Mouse (Mus musculus) activated CD4-positive, CD25-positive, alpha-beta regulatory T cell, adult 4 months (primary cell): Measurements from ENCODE around the gene Ppa1. TPM values are rescaled to one million over a fixed set of nuclear protein-coding genes. Genes with fewer than 3 reads are reported as not detected.
A peak's percentile ranks its signal among the peaks of the same experiment; 100 is the strongest.

Experiments used
- ATAC-seq: one replicate; pipeline ENCODE4 v1.8.0; 2017
- polyA plus RNA-seq, 2 experiments: library from polyadenylated mRNA; unstranded; fragments of 100-300 nt; shearing (Covaris generic); gene quantifications; one replicate each; pipeline ENCODE4 v1.2.1; 2017

Gene Ppa1
- polyA plus RNA-seq, 2 experiments from 2014 or later, result 69.2 to 88.9 TPM

- ATAC-seq, result no peak
Observed at GRCm38 (mm10) chr10:61696560-61696823, 48.1 kb downstream of the Ppa1 start.

DNA sequence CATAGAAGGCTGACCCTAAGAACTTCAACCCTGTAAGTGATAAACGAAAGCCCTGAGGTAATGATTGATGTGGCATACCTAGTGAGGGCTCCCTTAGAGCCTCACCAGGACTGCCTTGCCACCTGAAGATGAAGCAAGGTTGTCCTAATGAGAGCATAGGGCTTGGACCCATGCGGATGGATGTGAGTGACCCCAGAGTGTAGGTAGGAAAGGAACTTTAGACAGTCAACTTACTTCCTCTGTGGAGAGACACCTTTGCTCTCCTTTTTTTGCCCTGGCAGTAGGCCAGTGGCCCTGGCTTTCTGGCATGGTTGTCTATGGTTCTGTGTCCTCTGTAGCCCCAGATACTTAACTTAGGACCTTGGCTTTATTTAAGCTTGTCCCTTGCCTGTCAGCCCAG, 48.7 kb downstream of the Ppa1 start:
- no peak for ATAC-seq

GRCm38 (mm10) chr10:61704663-61705062, 56.3 kb downstream of the Ppa1 start:
- ATAC-seq, result no peak

GRCm38 (mm10) chr10:61706412-61707375, 58.3 kb downstream of the Ppa1 start:
- no peak for ATAC-seq

- ATAC-seq, result no peak
Observed at GRCm38 (mm10) chr10:61713601-61714000, 65.2 kb downstream of the Ppa1 start.

GRCm38 (mm10) chr10:61714146-61714545, 65.8 kb downstream of the Ppa1 start:
- ATAC-seq, result no peak

- ATAC-seq, result peak; percentile 63
Observed at GRCm38 (mm10) chr10:61714771-61715461, 66.6 kb downstream of the Ppa1 start, which contains the start of gene Aifm2. Gene Aifm2 (plus strand): TSS chr10:61715263.

DNA sequence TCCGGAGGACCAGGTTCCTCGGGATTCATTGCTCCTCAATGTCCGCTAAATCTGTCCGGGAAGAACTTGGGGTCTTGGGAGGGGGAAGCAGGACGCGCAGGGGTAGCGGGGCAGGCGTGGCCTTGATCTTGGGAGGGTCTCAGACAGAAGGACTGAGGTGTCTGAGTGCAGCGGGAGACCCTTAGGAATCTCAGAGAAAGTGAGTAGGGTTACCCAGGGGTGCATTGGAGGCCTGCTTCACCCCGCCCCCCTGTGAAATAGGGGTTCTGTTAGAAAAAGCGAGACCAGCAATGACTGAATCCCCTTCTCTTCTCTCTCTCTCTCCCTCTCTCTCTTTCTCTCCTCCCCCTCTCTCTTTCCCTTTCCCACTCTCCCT, 67.1 kb downstream of the Ppa1 start:
- ATAC-seq, result no peak

- ATAC-seq, result no peak
Observed at GRCm38 (mm10) chr10:61715996-61716864, 67.9 kb downstream of the Ppa1 start.

GRCm38 (mm10) chr10:61717406-61718296, 69.3 kb downstream of the Ppa1 start:
- ATAC-seq, result no peak

- no peak for ATAC-seq
Observed at GRCm38 (mm10) chr10:61720331-61720730, 72.0 kb downstream of the Ppa1 start.

- ATAC-seq, result no peak
Observed at GRCm38 (mm10) chr10:61722215-61722614, 73.9 kb downstream of the Ppa1 start.

GRCm38 (mm10) chr10:61723271-61723670, 74.9 kb downstream of the Ppa1 start:
- no peak for ATAC-seq

Other genes with a start within 250 kb of the Ppa1 start
- not detected for gene Nodal, start 230.6 kb upstream of the Ppa1 start, polyA plus RNA-seq
- gene Eif4ebp2, start 195.9 kb upstream of the Ppa1 start, polyA plus RNA-seq, result 10 to 100 TPM; 21.7 to 34.5 TPM
- 1 to 10 TPM; 5.0 to 6.2 TPM for gene Lrrc20, start 172.8 kb upstream of the Ppa1 start, polyA plus RNA-seq
- gene Npffr1, start 53.1 kb upstream of the Ppa1 start, polyA plus RNA-seq, result not detected
- gene Sar1a, start 31.7 kb downstream of the Ppa1 start, polyA plus RNA-seq, result 100 to 1,000 TPM; 101 to 110 TPM
- gene Tysnd1, start 47.0 kb downstream of the Ppa1 start, polyA plus RNA-seq, result 1 to 10 TPM; 2.9 to 3.7 TPM
- gene Aifm2, start 66.7 kb downstream of the Ppa1 start, polyA plus RNA-seq, result 1 to 10 TPM; 1.9 to 3.1 TPM
- gene H2afy2, start 135.6 kb downstream of the Ppa1 start, polyA plus RNA-seq, result under 1 TPM in 1 of 2 experiments, not detected in 1; 0.15 TPM